Mouse (Mus musculus): Measurements from ENCODE around the gene Klb. TPM values are rescaled to one million over a fixed set of nuclear protein-coding genes. Genes with fewer than 3 reads are reported as not detected.

Klb gene
- total RNA-seq, 2 experiments from 2014 or later: 0.15 to 0.18 TPM

- intact Hi-C loops (cut with DNase I): no loop called here
These were observed 19.7 kb downstream of the Klb start for GRCm38 (mm10) chr5:65367837-65368236.

DNA sequence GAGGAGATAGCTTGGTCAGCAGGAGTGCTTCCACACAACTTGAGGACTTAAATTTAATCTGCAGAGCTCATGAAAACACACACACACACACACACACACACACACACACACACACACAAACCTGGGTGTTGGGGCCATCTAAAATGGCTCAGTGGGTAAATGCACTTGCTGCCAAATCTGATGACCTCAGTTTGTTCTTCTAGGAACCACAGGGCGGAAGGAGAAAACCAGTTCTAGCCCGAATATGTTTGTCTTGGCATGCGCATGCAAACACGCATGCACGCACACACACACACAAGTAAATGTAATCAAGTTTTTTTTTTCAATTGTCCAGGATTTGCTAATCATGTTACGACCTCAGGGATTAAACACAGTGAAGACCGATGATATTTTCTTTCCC, 23.4 kb downstream of the Klb start:
- DNase-seq: no peak
- intact Hi-C loops (cut with DNase I): no loop called here

More at GRCm38 (mm10) chr5:65367837-65368236, 19.7 kb downstream of the Klb start:
- no peak for DNase-seq

DNA sequence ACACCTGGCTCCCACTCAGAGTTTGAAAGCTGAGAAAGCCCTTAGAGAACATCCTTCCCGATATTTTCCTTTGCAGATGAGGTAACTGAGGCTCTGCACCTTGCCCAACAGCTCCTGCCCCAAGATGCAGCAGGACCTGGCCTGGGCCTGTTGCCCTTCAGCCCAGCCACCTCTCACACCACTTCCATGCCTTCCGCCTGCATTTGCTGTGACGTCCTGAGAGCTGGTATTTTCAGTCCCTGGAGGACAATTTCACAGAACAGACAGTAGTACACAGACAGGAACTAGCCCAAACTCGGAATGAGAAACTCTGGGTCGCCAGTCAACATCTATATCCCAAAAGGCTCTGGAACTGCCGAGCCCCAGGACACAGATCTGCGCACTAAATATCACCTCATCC, 26.6 kb downstream of the Klb start:
- intact Hi-C loops (cut with DNase I): no loop called here
- DNase-seq: no peak

DNA sequence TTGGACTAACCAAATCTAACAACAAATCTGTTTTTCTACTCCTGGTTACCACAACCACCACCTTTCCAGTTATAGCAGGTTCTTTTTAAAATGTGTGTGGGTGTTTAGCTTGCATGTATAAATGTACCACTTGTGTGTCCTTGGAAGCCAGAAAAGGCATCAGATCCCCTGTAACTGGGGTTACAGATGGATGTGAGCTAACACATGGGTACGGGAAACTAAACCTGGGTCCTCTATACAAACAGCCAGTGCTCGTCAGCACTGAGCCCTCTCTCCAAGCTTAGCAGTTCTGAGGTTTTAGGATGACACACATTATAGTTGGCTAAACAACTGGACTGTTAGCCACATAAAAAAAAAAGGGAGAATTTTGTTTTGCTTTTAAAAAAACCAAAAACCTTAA, 37.6 kb downstream of the Klb start:
- intact Hi-C loops (cut with DNase I): no loop called here

DNA sequence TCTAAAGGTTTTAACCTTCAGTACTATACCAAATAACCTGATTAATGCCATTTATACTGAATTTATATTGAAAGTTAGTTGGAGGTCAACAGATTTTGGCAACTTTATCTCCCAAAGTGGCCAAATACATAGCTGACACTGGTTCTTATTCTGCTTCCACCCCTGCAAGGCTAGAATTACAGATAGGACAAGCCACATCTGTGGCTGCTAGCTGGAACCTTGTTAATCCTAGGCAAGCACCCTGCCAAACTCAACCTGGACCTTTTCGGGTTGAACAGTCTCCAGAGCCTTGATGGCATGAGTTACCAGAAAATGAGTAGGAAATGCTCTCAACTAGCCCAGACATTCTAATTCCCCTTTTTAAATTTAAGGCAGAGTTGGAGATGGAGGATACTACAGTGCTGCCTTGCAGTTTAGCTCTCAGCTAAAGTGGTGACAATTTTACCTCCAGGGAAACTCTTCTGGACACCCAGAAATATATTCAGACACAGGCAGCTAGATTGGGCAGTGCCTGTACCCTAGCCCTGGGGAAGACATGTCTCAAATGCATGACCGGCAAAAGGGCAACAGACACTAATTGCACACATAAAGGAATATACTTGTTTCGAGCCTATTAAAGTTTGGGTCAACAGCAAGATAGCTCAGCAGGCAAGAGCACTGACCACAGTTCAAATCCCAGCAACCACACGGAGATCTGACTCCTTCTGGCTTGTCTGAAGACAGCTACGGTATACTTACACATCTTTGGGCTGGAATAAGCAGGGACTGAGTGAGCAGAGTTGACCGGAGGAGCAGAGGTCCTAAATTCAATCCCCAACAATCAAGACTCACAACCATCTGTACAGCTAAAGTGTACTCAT, 39.1 kb downstream of the Klb start:
- intact Hi-C loops (cut with DNase I): no loop called here
- no peak for DNase-seq

More for the DNA sequence above, 37.6 kb downstream of the Klb start:
- DNase-seq: no peak

DNA sequence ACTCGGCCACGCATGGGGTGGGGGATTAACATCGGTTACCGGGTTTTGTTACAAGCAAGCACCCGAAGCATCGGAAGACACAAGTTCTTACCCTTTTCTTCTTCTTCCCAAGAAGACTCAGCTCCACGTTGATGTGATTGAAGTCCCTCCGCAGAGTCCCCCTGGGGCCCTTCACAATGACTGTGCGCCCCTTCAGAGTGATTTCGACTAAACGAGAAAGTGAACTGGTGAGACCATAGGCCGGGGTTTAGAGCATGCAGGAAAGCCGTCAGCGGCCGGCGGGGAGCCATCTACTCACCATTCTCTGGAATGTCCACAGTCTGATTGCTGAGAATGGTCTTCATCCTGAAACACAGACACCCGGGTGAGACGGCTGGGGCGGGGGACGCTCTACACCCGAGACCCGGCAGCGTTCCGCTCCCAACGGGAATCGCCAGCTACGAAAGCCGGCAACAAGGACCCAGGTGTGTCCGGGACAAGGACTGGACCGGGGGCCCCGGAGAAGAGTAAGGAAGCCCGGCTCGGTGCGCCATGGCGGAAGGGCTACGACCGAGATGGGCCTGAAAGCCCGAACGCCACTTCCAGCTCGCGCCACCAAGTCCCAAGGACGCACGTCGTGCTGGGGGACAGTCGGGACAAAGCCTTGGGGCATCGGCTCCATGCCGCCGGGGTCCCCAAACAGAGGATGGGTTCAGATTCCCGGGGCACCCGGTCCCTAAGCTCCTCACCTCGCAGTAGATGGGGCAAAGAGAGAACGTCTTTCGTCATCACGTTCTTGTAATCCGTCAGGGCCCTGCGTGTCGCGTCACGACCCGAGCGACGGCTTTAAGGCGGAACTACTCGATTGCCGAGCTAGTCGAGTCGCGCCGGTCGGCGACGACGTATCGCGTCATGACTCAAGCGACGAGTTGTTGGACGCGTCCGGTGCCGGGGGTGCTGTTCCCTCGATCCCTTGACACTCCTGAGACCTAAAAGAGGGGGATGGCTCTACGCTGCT, 42.8 kb downstream of the Klb start, which contains the start of the genes Rpl9 and Lias:
Rpl9 (minus strand) TSS at position 797 of the 997 bp plus-strand sequence.
Lias (plus strand) TSS at position 850 of the 997 bp plus-strand sequence.
- intact Hi-C loops (cut with DNase I): loop anchor here (2.0 to 10.0 kb wide), 2 partner anchors 56 to 386 kb away; partner anchors contain the start of gene Rfc1
- peak; percentile 97 to 99 for DNase-seq

- intact Hi-C loops (cut with DNase I): loop anchor here (2.0 to 10.0 kb wide), 2 partner anchors 57 to 387 kb away; partner anchors contain the start of gene Rfc1
- DNase-seq: no peak
These were observed 43.6 kb downstream of the Klb start for GRCm38 (mm10) chr5:65391753-65392152.

DNA sequence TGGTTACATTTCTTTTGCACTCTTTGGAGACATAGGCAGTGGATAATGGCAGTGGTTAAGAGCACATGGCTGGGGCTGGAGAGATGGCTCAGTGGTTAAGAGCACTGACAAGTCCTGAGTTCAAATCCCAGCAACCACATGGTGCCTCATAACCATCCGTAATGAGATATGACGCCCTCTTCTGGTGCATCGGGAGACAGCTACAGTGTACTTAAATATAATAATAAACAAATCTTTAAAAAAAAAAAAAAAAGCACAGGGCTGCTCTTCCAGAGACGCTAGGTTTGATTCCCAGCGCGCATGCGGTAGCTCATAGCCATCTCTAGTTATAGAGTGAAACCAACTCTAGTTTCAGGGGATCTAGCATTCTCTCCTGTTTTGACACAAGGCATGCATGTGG, 46.3 kb downstream of the Klb start:
- intact Hi-C loops (cut with DNase I): loop anchor here (10.0 kb wide), 1 partner anchor 390 kb away; no protein-coding TSS in a partner anchor
- DNase-seq: no peak

DNA sequence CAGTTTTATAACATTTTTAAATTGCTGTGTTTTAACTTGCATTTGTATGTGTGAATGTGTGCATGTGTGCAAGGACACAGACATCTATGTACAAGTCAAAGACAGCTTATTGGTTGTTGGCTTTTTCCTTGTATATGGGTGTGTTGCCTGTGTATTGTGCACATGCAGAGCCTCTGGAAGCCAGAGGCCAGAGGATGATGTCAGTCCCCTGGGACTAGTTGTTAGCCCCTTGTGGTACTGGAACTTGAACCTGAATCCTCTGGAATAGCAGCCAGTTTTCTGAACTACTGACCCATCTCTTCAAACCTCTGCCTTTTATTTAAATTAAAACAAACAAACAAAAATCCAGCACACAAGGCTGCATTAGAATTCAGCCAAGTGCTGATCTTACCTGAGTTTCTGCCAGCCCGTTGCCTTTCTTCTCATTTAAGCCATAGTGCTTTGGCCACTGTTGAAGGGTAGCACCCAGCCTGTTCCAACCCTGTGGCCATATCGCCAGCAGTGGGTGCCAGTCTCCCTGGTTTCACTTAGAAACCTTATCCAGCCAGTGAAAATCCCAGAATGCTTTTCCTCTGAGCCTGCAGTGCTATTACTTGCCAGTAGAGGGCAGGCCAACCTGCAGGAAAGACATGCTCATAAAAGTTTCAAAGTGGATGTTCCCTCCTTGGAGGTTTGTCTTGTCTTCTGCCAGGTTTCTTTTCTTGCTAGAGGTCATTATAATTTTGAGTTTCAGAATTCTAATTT, 53.3 kb downstream of the Klb start:
- intact Hi-C loops (cut with DNase I): loop anchor here (2.0 to 5.0 kb wide), 3 partner anchors 51 to 295 kb away; no protein-coding TSS in a partner anchor
- DNase-seq: peak; percentile 73 to 75

DNA sequence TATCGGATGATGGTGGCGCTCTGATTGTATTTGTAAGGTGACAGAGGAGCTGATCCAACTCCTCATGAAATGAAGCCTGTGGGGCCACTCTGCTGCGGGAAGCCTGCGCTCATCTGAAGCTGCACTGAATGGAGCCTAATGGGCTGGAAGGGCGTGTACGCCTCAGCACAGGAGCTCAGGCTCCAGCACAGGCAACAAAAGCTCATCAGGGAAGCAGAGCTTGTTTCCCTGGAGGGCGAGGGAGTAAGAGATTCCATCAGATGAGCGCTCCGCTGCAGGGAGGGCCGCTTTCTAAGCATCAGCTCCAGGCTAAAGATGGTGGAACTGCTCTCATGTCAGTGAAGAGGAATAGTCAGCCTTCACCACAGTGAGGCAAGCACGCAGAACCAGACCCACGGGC, 59.9 kb downstream of the Klb start:
- no peak for DNase-seq
- intact Hi-C loops (cut with DNase I): no loop called here

- no peak for DNase-seq
- intact Hi-C loops (cut with DNase I): no loop called here
These were observed 67.7 kb downstream of the Klb start for GRCm38 (mm10) chr5:65415653-65416458.

DNA sequence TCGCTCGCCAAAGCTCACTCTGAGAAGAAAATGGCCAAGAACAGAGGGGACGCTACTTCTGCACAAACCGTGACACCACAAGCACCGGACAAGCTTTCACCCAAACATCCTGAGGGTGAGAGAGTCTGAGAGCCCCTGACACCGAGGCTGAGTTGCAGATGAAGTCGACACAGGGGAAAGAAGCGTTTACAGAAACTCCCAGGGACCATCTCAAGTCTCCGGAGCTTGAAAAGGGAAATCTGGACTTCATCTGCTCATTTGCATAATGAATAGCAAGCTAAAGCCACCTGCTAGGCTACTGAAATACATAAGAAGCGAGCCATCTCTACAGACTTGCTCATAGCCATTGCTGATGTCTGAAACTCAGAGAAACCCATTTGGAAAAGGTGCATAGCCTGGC, 71.0 kb downstream of the Klb start:
- intact Hi-C loops (cut with DNase I): no loop called here
- DNase-seq: no peak

DNA sequence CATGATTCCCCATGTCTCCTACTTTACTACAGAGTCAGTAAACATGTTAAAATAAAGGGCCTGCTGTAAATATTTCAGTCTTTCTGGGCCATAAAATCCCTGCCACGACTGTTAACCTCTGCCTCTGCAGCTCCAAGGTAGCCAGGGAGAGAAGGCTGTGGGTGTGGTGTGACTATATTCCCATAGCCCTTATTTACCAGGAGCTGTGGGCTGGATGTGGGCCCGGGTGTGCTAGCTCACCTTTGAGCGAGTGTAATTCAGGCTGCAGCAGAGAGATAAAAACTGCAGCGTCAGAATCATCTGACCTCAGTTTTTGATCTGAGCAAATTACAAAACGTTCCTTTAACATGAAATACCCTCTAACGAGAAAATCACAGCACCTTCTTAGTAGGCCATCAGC, 72.7 kb downstream of the Klb start:
- intact Hi-C loops (cut with DNase I): no loop called here
- DNase-seq: no peak

DNA sequence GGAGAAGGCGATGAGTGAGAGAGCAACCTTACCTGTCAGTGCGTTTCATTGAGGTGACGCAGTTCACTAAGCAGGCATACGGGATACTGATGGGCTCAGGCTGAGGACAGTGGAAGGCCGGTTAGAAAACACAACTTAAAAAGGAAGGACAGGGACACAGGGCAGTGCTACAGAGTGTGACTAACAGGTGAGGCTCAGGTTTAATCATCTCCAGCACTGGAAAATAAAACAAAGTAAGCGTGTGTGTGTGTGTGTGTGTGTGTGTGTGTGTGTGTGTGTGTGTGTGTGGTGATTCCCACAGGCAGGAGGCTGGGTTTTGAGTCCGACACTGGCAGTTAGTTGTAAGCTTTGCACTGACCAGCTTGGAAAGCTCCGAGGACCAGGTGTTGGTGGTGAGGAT, 74.7 kb downstream of the Klb start:
- intact Hi-C loops (cut with DNase I): no loop called here
- no peak for DNase-seq

DNA sequence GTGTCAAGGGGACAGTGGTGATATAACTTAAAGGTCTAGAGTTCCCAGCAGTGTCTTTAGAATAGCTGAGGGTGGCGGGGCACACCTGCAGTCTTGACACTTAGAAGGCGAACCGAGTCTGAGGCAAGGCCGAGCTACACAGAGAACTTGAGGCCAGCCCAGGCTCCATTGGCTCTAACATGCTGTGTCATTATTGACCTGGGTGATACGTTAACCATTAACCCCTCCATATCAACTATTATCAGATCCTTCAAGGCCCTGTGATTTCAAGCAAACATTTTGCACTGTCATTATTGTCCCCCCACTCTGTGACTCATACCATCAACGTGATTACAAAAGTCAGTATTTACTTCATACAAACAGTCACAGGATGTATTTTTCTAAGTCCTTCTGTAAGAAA, 76.1 kb downstream of the Klb start:
- intact Hi-C loops (cut with DNase I): no loop called here
- DNase-seq: no peak

DNA sequence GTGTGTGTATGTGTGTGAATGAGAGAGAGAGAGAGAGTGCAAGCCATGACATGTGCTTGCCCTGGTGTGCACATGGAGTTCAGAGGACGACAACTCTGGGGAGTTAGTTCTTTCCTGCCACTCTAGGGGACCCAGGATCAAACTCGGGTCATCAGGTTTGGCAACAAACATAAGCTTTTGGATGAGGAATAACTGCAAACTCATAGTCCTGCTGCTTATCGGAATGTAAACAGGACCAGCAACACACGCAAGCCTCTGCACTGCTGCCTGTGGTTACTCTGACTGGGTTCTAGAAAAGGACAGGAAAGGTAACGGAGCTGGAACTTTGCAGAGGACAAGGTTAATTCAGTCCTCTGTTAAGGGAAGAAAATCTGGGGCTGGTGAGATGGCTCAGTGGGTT, 77.1 kb downstream of the Klb start:
- intact Hi-C loops (cut with DNase I): no loop called here

DNA sequence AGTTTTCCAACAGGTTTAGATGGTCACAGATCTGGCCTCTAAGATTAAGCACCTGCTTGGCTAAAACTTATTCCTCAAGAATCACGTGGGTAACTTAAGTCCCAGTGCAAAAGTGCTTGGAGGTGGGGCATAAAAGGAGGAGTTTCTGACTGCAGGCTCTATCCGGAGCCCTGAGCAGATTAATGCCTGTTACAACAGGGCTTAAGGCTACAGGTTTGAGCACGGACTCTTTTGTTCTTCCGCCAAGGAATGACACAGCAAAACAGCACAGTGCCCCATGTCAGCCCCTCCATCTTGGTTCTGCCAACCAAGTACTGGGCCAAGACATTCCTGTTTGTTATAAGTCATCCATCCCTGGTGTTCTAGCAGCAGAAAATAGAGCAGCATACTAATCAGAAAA, 80.2 kb downstream of the Klb start:
- intact Hi-C loops (cut with DNase I): no loop called here
- DNase-seq: no peak

More for the DNA sequence above, 77.1 kb downstream of the Klb start:
- no peak for DNase-seq

GRCm38 (mm10) chr5:65429441-65429840, 81.3 kb downstream of the Klb start:
- DNase-seq: no peak
- intact Hi-C loops (cut with DNase I): no loop called here

Measured in gastrocnemius, postnatal 36 days (tissue).